Mouse (Mus musculus): ENCODE measurements around the gene Prom1. TPM values are rescaled to one million over a fixed set of nuclear protein-coding genes. Genes with fewer than 3 reads are reported as not detected.

The Prom1 gene
- total and polyA plus RNA-seq, 3 experiments = not detected

DNA sequence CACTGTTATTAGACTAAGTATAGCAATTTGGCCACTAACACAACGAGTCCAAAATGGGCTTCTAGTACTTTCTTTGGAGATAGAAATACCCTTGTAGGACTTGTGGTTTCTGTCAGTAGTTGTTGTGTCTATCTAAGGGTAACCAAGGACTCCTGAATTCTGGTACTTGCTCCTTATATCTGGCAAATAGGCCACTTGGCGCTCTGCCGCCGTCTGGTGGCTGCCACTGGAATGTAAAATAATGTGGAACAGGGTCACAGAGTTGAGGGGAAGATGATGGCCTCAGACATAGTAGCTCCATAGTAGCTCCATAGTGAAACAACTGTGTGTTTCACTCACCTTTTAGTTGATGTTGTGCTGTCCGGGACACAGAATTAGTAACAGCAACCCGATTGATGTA, 111.5 kb downstream of the Prom1 start:
- no peaks in the 10 kb centered on the region for H3K9me3 ChIP-seq (replicated peaks; ENCODE audit: insufficient read depth, low read length)
- no peaks in the 10 kb centered on the region for H3K36me3 ChIP-seq (ENCODE audit: control insufficient read depth in 1 of 2, insufficient read depth in 2 of 2, low read length in 2 of 2)
- DNase-seq (ENCODE audit: low read depth, low spot score) = no peak
- no peaks in the 10 kb centered on the region for H3K79me2 ChIP-seq (ENCODE audit: control insufficient read depth, insufficient read depth, low read length, poor library complexity)
- no peaks in the 10 kb centered on the region for H3K4me1 ChIP-seq (ENCODE audit: control insufficient read depth in 1 of 2, insufficient read depth in 2 of 2, low read length in 2 of 2)
- TF ChIP-seq HCFC1 (IDR thresholded peaks at IDR 0.05; ENCODE audit: low read depth, low read length) = no peak
- TF ChIP-seq SMC3 (IDR thresholded peaks at IDR 0.05; ENCODE audit: low read depth, low read length) = peak; percentile 48
- no peak for TF ChIP-seq POLR2AphosphoS5 (IDR thresholded peaks at IDR 0.05; ENCODE audit: borderline replicate concordance, low read depth, low read length)
- TF ChIP-seq E2F4 (IDR thresholded peaks at IDR 0.05; ENCODE audit: borderline replicate concordance, low read depth, low read length) = no peak
- no peak for TF ChIP-seq MAFK (IDR thresholded peaks at IDR 0.05; ENCODE audit: borderline replicate concordance, low read depth, low read length)
- peak; percentile 12 for TF ChIP-seq RAD21 (IDR thresholded peaks at IDR 0.05; ENCODE audit: low read depth, low read length)
- TF ChIP-seq CTCF (IDR thresholded peaks at IDR 0.05 in 2 of 3, conservative IDR thresholded peaks at IDR 0.05 in 1 of 3; ENCODE audit: control insufficient read depth in 1 of 3, insufficient read depth in 1 of 3, low read depth in 2 of 3, low read length in 3 of 3, poor library complexity in 1 of 3, severe bottlenecking in 1 of 3) = peak in 2 of 3 experiments; percentile 25 to 47; a peak in 2 of 6 replicates
- H3K4me3 ChIP-seq (ENCODE audit: control insufficient read depth in 1 of 2, insufficient read depth in 1 of 2, low read depth in 2 of 2, low read length in 2 of 2) = no peak overlapping the region
- H3K27me3 ChIP-seq (ENCODE audit: control insufficient read depth in 1 of 2, insufficient read depth in 2 of 2, low read length in 2 of 2) = no peaks in the 10 kb centered on the region
- no peak overlapping the region for H3K9ac ChIP-seq (ENCODE audit: control insufficient read depth, low read depth, low read length, poor library complexity, severe bottlenecking)
- H3K27ac ChIP-seq (ENCODE audit: control insufficient read depth, low read depth, low read length) = no peak overlapping the region

DNA sequence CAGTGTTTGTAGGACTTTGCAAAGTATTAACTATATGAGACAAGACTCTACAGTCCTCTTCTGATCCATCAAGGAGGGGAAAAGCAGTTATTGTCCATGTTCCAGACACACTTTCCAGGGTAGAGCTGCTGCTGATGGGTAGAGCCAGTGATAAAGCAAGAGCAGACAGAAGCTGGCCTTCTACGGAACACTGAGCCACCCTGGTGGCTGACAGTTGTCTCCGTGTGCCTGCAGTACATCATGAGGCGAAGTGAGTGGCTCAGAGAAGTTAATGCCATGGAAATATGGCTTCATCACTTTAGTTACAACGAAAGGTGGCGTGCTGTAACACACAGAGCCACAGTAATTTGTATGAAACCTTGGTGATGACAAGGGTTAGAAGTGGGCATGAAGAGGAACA, 112.8 kb downstream of the Prom1 start:
- no peaks in the 10 kb centered on the region for H3K9me3 ChIP-seq (replicated peaks; ENCODE audit: insufficient read depth, low read length)

DNA sequence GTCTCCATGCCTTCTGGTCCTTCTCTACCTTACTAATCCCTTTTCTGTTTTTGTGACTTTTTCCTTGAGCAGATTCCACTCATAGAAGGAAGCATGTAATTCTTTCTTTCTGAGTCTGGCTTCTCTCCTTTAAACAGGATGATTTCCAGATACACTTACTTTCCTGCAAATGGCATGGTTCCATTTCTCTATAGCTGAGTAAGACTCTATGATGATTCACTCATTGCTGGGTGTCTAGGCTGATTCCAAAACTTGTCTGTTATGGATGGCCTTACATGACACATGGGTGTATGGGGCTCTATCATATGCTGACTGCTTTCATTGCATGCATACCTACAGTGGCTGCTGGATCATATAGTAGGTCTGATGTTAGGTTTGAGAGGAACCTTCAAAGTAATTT, 115.6 kb downstream of the Prom1 start:
- DNase-seq (ENCODE audit: low read depth, low spot score) = no peak
- H3K9me3 ChIP-seq (replicated peaks; ENCODE audit: insufficient read depth, low read length) = no peaks in the 10 kb centered on the region
- TF ChIP-seq TBP (IDR thresholded peaks at IDR 0.05; ENCODE audit: low read depth, low read length) = no peak
- TF ChIP-seq CHD1 (IDR thresholded peaks at IDR 0.05; ENCODE audit: low read depth, low read length) = no peak
- TF ChIP-seq USF1 (IDR thresholded peaks at IDR 0.05; ENCODE audit: low read depth, low read length) = no peak
- H3K36me3 ChIP-seq (ENCODE audit: control insufficient read depth in 1 of 2, insufficient read depth in 2 of 2, low read length in 2 of 2) = no peaks in the 10 kb centered on the region
- no peaks in the 10 kb centered on the region for H3K4me1 ChIP-seq (ENCODE audit: control insufficient read depth in 1 of 2, insufficient read depth in 2 of 2, low read length in 2 of 2)
- no peaks in the 10 kb centered on the region for H3K79me2 ChIP-seq (ENCODE audit: control insufficient read depth, insufficient read depth, low read length, poor library complexity)
- no peak overlapping the region for H3K4me3 ChIP-seq (ENCODE audit: control insufficient read depth in 1 of 2, insufficient read depth in 1 of 2, low read depth in 2 of 2, low read length in 2 of 2)
- no peaks in the 10 kb centered on the region; a peak in 1 of 4 replicates for H3K27me3 ChIP-seq (ENCODE audit: control insufficient read depth in 1 of 2, insufficient read depth in 2 of 2, low read length in 2 of 2)
- no peak overlapping the region for H3K27ac ChIP-seq (ENCODE audit: control insufficient read depth, low read depth, low read length)
- no peak overlapping the region for H3K9ac ChIP-seq (ENCODE audit: control insufficient read depth, low read depth, low read length, poor library complexity, severe bottlenecking)

More for the DNA sequence above, 112.8 kb downstream of the Prom1 start:
- TF ChIP-seq ZC3H11A (IDR thresholded peaks at IDR 0.05; ENCODE audit: low read depth, low read length) = no peak
- TF ChIP-seq TCF12 (IDR thresholded peaks at IDR 0.05; ENCODE audit: low read depth, low read length) = no peak
- TF ChIP-seq MYB (IDR thresholded peaks at IDR 0.05; ENCODE audit: low read depth, low read length) = no peak
- TF ChIP-seq GABPA (IDR thresholded peaks at IDR 0.05; ENCODE audit: low read depth, low read length) = no peak
- Histone ChIP-seq H3K36me3 (ENCODE audit: control insufficient read depth in 1 of 2, insufficient read depth in 2 of 2, low read length in 2 of 2) (no peaks in the 10 kb centered on the region), H3K9ac (ENCODE audit: control insufficient read depth, low read depth, low read length, poor library complexity, severe bottlenecking) (no peak overlapping the region), H3K4me3 (ENCODE audit: control insufficient read depth in 1 of 2, insufficient read depth in 1 of 2, low read depth in 2 of 2, low read length in 2 of 2) (no peak overlapping the region), H3K27ac (ENCODE audit: control insufficient read depth, low read depth, low read length) (no peak overlapping the region), H3K4me1 (ENCODE audit: control insufficient read depth in 1 of 2, insufficient read depth in 2 of 2, low read length in 2 of 2) (no peaks in the 10 kb centered on the region), H3K79me2 (ENCODE audit: control insufficient read depth, insufficient read depth, low read length, poor library complexity) (no peaks in the 10 kb centered on the region), H3K27me3 (ENCODE audit: control insufficient read depth in 1 of 2, insufficient read depth in 2 of 2, low read length in 2 of 2) (no peaks in the 10 kb centered on the region; a peak in 1 of 4 replicates)
- no peak for DNase-seq (ENCODE audit: low read depth, low spot score)
